Mouse (Mus musculus) heart, embryonic 11.5 days (tissue): ENCODE results near the gene Lrrc75a. TPM values are rescaled to one million over a fixed set of nuclear protein-coding genes. Genes with fewer than 3 reads are reported as not detected.

Experiments used
- ATAC-seq: fragments of 200-750 bp; cut with Nextera tagmentation; replicated peaks from 2 replicates; pipeline ENCODE4 v1.8.0; 2017; ENCODE audit warnings: moderate library complexity; ENCODE audit not compliant: insufficient number of reproducible peaks, low FRiP score, low TSS enrichment
- H3K27ac ChIP-seq: fragments of 300-500 bp; sonication (generic); 2 replicates; pipeline ENCODE4 v1.5.1; 2014; ENCODE audit warnings: mild to moderate bottlenecking, low read depth, low read length
- H3K27me3 ChIP-seq: fragments of 300-500 bp; sonication (generic); 2 replicates; pipeline ENCODE4 v1.6.1; 2014; ENCODE audit warnings: mild to moderate bottlenecking, low read length, mixed read lengths; ENCODE audit not compliant: control insufficient read depth, insufficient read depth
- H3K36me3 ChIP-seq: fragments of 300-500 bp; sonication (generic); 2 replicates; pipeline ENCODE4 v1.6.1; 2014; ENCODE audit warnings: mild to moderate bottlenecking, low read length, moderate library complexity, mixed read lengths; ENCODE audit not compliant: control insufficient read depth, insufficient read depth
- H3K4me1 ChIP-seq: fragments of 300-500 bp; sonication (generic); 2 replicates; pipeline ENCODE4 v1.6.1; 2014; ENCODE audit warnings: low read length; ENCODE audit not compliant: control insufficient read depth, insufficient read depth
- H3K4me2 ChIP-seq: fragments of 300-500 bp; sonication (generic); 2 replicates; pipeline ENCODE4 v1.6.1; 2014; ENCODE audit warnings: mild to moderate bottlenecking, moderate library complexity
- H3K4me3 ChIP-seq: fragments of 300-500 bp; sonication (generic); 2 replicates; pipeline ENCODE4 v1.5.1; 2014; ENCODE audit warnings: low read depth, low read length
- H3K9ac ChIP-seq: fragments of 300-500 bp; sonication (generic); 2 replicates; pipeline ENCODE4 v1.6.1; 2014; ENCODE audit warnings: mild to moderate bottlenecking, low read depth, low read length, moderate library complexity
- H3K9me3 ChIP-seq: fragments of 300-500 bp; sonication (generic); replicated peaks from 2 replicates; pipeline ENCODE4 v1.6.1; 2016; ENCODE audit warnings: low read length; ENCODE audit not compliant: control insufficient read depth
- WGBS: fragments of 180-500 bp; shearing (Covaris S2); extraction: QIAGEN DNeasy Blood & Tissue Kit; methylation state at CpG from one replicate; pipeline ENCODE4 v1.1.7; 2014; ENCODE audit not compliant: insufficient replicate concordance; 5-methylcytosine and 5-hydroxymethylcytosine counted together
- polyA plus RNA-seq: library from polyadenylated mRNA; unstranded; fragments of >200 nt; fragmentation: Nextera tagmentation; extraction: Ambion mirVana; gene quantifications from 2 replicates; pipeline ENCODE4 v1.2.1, GENCODE M21; 2014

Gene Lrrc75a
- polyA plus RNA-seq, 1 experiment from 2014 or later = 16.2 TPM

- no peaks in the 10 kb centered on the region for H3K27me3 ChIP-seq
- peak overlapping the region; percentile 32 for H3K27ac ChIP-seq
- H3K4me1 ChIP-seq = peaks cover 94% of the 10 kb centered on the region
- H3K4me2 ChIP-seq = peak overlapping the region; percentile 16; the same call in 1 of the 2 replicates
- no peaks in the 10 kb centered on the region for H3K36me3 ChIP-seq
- H3K9me3 ChIP-seq = no peaks in the 10 kb centered on the region
- WGBS = 68% methylated on average over 8 of the region's 8 CpGs
- no peak overlapping the region for H3K4me3 ChIP-seq
- peak overlapping the region; percentile 34; the same call in 1 of the 2 replicates for H3K9ac ChIP-seq
- no peak for ATAC-seq
Measured at GRCm38 (mm10) chr11:62643011-62643631, 5.2 kb downstream of the Lrrc75a start.

GRCm38 (mm10) chr11:62642023-62642844 lies 6.1 kb downstream of the Lrrc75a start:
- WGBS = 38% methylated on average over 11 of the region's 11 CpGs

GRCm38 (mm10) chr11:62640378-62640777 lies 7.9 kb downstream of the Lrrc75a start:
- 62% methylated on average over 3 of the region's 3 CpGs for WGBS
- Histone ChIP-seq H3K4me3 (no peak overlapping the region), H3K27me3 (no peaks in the 10 kb centered on the region), H3K36me3 (no peaks in the 10 kb centered on the region), H3K9me3 (no peaks in the 10 kb centered on the region), H3K9ac (no peak overlapping the region), H3K4me2 (no peak overlapping the region), H3K4me1 (peaks cover 93% of the 10 kb centered on the region), H3K27ac (peak overlapping the region; percentile 8; the same call in 1 of the 2 replicates)
- ATAC-seq = no peak

More at GRCm38 (mm10) chr11:62642023-62642844, 6.1 kb downstream of the Lrrc75a start:
- Histone ChIP-seq H3K9ac (0 out of 2 replicates have a peak overlapping the region, but pooled peaks have one; percentile 34), H3K4me3 (no peak overlapping the region), H3K36me3 (no peaks in the 10 kb centered on the region), H3K4me2 (peak overlapping the region; percentile 39; the same call in 1 of the 2 replicates), H3K27ac (peak overlapping the region; percentile 32; the same call in 1 of the 2 replicates), H3K27me3 (no peaks in the 10 kb centered on the region), H3K9me3 (no peaks in the 10 kb centered on the region), H3K4me1 (peaks cover 94% of the 10 kb centered on the region)
- no peak for ATAC-seq

- no peak overlapping the region for H3K9ac ChIP-seq
- 73% methylated on average over 4 of the region's 4 CpGs for WGBS
- no peaks in the 10 kb centered on the region for H3K27me3 ChIP-seq
- H3K4me2 ChIP-seq = no peak overlapping the region
- H3K9me3 ChIP-seq = no peaks in the 10 kb centered on the region
- H3K27ac ChIP-seq = 0 out of 2 replicates have a peak overlapping the region, but pooled peaks have one; percentile 2
- ATAC-seq = no peak
- peaks cover 82% of the 10 kb centered on the region for H3K4me1 ChIP-seq
- H3K36me3 ChIP-seq = no peaks in the 10 kb centered on the region
- no peak overlapping the region for H3K4me3 ChIP-seq
Measured at GRCm38 (mm10) chr11:62638402-62638801, 9.9 kb downstream of the Lrrc75a start.

- Histone ChIP-seq H3K27me3 (no peaks in the 10 kb centered on the region), H3K4me2 (no peak overlapping the region), H3K9me3 (no peaks in the 10 kb centered on the region), H3K4me1 (peaks cover 76% of the 10 kb centered on the region), H3K9ac (no peak overlapping the region), H3K4me3 (no peak overlapping the region), H3K36me3 (no peaks in the 10 kb centered on the region), H3K27ac (peak overlapping the region; percentile 75; the same call in 1 of the 2 replicates)
- 87% methylated on average over 6 of the region's 6 CpGs for WGBS
- ATAC-seq = no peak
Measured at GRCm38 (mm10) chr11:62637806-62638205, 10.5 kb downstream of the Lrrc75a start.

- WGBS = 74% methylated on average over 5 of the region's 5 CpGs
- Histone ChIP-seq H3K9ac (no peak overlapping the region), H3K36me3 (no peaks in the 10 kb centered on the region), H3K4me2 (0 out of 2 replicates have a peak overlapping the region, but pooled peaks have one; percentile 0), H3K27me3 (no peaks in the 10 kb centered on the region), H3K4me1 (peaks cover 72% of the 10 kb centered on the region), H3K27ac (peak overlapping the region; percentile 75), H3K4me3 (no peak overlapping the region), H3K9me3 (no peaks in the 10 kb centered on the region)
- no peak for ATAC-seq
Measured at GRCm38 (mm10) chr11:62637401-62637800, 10.9 kb downstream of the Lrrc75a start.

- 0 out of 2 replicates have a peak overlapping the region, but pooled peaks have one; percentile 28 for H3K9ac ChIP-seq
- ATAC-seq = peak; percentile 66
- WGBS = 61% methylated on average over 3 of the region's 3 CpGs
- no peaks in the 10 kb centered on the region for H3K27me3 ChIP-seq
- peaks cover 68% of the 10 kb centered on the region for H3K4me1 ChIP-seq
- no peaks in the 10 kb centered on the region for H3K9me3 ChIP-seq
- no peak overlapping the region for H3K4me3 ChIP-seq
- peak overlapping the region; percentile 75 for H3K27ac ChIP-seq
- H3K4me2 ChIP-seq = peak overlapping the region; percentile 29
- no peaks in the 10 kb centered on the region for H3K36me3 ChIP-seq
Measured at GRCm38 (mm10) chr11:62636840-62637221, 11.5 kb downstream of the Lrrc75a start.

- no peaks in the 10 kb centered on the region for H3K36me3 ChIP-seq
- H3K9me3 ChIP-seq = no peaks in the 10 kb centered on the region
- 51% methylated on average over 11 of the region's 11 CpGs for WGBS
- H3K9ac ChIP-seq = 0 out of 2 replicates have a peak overlapping the region, but pooled peaks have one; percentile 28
- peaks cover 65% of the 10 kb centered on the region for H3K4me1 ChIP-seq
- peak overlapping the region; percentile 29 for H3K4me2 ChIP-seq
- ATAC-seq = no peak
- no peak overlapping the region for H3K4me3 ChIP-seq
- H3K27ac ChIP-seq = peak overlapping the region; percentile 54
- H3K27me3 ChIP-seq = no peaks in the 10 kb centered on the region
Measured at GRCm38 (mm10) chr11:62636105-62636839, 12.1 kb downstream of the Lrrc75a start.
